Mouse (Mus musculus): ENCODE measurements around the gene Ttc21a. TPM values are rescaled to one million over a fixed set of nuclear protein-coding genes. Genes with fewer than 3 reads are reported as not detected.

The Ttc21a gene
- total RNA-seq, 2 experiments from 2014 or later: 0.11 TPM; not detected in 1

DNA sequence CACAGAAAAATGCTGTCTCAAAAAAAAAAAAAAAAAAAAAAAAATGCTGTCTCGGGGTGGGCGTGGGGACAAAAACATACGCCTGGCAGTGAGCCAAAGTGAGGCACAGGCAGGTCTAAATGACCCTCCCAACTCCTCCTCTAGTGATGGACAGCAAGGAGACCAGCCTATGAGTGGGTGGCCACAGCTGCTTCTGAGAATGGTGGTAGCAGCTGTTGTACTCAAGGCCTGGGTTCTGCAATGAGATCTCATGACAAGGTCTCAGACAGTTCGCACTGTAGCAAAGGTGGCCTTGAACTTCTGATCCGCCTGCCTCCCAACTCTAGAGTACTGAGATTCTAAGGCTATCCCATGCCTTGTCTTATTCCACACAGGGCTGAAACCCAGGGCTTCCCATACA, 4.0 kb downstream of the Ttc21a start:
- no peak for DNase-seq

- DNase-seq: no peak
These were observed 4.5 kb downstream of the Ttc21a start for GRCm38 (mm10) chr9:119941861-119942260.

DNA sequence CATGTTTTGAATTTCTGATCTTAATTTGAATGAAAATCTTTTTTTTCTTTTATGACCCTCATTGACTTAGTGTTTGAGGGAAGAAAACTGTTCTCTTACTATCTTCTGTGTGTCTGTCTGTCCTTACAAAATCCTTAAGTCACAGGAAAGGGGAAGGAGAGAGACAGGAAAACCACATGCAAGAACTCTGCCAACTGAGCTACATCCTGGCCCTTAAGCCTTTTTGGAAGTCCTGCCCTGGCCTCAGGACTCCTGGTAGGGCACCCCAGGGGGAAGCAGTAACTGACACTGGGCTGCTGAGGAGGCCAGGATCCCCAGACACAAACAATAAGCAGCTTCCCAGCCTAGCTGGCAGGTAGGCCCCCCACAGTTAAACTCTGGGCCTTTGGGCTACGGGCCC, 5.9 kb downstream of the Ttc21a start:
- no peak for DNase-seq

DNA sequence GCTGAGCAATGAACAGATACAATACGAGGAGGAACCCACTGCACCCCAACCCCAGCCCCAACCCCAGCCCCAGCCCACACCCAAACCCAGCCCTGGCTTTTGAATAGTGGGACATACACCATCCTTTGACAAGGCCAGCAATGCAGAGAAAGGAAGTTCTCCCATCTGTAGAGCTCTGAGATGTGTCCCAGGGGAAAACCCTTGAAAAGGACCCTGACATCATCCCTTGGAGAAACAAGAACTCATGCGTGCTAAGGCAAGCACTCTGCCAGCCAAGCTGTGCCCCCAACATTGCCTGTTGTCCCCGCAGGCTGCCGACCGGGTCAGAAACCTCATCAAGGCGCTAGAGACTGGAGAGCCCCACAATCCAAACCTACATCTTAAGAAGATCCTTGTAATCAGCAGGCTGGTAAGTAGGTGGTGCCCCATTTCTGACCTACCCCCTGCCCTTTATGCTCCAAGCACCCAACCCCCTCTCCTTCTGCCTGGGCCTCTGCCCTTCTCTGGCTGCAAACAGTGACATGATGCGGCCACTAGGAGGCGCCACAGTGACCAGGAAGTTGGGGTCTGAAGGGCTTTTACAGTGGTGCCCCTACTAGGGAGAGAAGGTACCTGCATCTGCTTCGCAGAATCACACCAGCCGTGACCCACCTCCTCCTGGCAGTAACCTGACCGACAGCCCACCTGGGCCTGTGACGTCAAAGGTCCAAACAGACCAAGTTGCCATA, 7.9 kb downstream of the Ttc21a start:
- no peak for DNase-seq

GRCm38 (mm10) chr9:119948804-119949203, 11.4 kb downstream of the Ttc21a start:
- DNase-seq: no peak

- no peak for DNase-seq
These were observed 13.0 kb downstream of the Ttc21a start for GRCm38 (mm10) chr9:119950434-119950833.

GRCm38 (mm10) chr9:119951388-119951787, 14.0 kb downstream of the Ttc21a start:
- no peak for DNase-seq

DNA sequence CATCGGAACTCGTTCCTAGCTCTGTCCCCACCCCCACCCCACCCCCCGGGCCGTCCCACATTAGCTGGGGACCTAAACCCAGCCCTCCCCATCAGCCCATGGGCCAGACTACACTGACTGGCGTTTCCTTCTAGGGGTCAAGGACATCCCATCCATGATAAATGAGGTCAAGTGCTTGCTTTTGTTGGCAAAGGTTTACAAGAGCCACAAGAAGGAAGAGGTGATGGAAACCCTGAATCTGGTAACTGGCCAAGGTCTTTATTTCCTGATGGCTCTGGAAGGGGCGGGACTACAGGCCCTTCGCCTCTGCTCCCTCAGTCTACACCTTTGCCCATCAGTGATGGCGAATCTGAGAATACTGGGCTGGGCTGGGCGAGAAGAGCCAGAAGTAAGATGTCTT, 21.4 kb downstream of the Ttc21a start:
- no peak for DNase-seq

GRCm38 (mm10) chr9:119962216-119962615, 24.8 kb downstream of the Ttc21a start:
- DNase-seq: no peak

DNA sequence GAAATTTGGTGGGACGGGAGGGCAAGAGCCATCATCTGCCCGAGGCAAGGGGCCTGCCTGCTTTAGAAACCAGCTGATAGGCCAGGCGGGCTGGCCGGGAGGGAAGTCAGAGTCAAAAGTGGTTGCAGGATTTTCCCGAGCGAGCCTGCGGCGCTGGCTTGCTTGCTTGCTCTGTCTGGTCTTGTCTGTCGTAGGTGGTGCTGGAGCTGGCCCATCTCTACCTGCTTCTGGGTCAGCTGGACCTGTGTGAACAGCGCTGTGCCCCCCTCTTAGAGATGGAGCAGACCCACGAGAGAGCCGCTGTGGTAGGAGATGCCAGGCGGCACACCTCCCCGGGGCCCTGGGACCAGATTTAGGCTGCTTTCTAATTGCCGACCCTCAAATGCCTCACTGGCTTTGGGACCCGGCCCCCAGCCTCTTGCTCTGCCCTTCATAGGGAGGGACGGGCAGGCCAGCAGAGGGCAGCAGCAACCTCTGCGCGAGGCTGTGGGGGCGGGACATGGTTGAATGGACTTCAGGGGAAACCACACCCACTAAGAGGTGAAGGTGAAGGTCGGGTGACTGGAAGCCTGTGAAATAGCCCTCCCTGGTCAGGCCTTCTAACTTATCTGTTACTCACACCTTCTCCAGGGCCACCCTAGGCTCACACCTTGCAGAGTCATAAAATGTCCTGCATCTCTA, 25.7 kb downstream of the Ttc21a start:
- DNase-seq: peak; percentile 71

DNA sequence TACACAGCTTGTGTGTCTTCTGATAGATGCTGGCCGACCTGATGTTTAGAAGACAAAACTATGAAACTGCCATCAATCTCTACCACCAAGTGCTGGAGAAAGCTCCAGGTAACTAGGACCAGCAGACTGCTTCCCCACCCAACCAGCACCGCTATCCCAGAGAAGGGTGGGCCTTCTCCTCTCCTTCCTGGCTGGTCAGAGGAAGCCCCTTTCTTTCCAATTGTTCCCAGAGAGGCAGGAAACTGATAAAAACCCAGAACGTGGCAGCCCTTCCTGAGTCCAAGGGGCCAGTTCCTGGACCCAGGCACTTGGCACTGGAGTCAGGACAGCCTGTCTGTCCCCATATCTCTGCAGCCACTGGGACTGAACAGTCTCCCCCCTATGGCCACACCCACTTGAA, 26.8 kb downstream of the Ttc21a start:
- no peak for DNase-seq

GRCm38 (mm10) chr9:119965186-119965585, 27.8 kb downstream of the Ttc21a start:
- DNase-seq: no peak

- DNase-seq: no peak
These were observed 29.0 kb downstream of the Ttc21a start for GRCm38 (mm10) chr9:119966221-119966910.

- DNase-seq: no peak
These were observed 32.4 kb downstream of the Ttc21a start for GRCm38 (mm10) chr9:119969811-119970210.

GRCm38 (mm10) chr9:119970221-119970620, 32.8 kb downstream of the Ttc21a start:
- peak; percentile 73 for DNase-seq

GRCm38 (mm10) chr9:119970763-119971656, 33.6 kb downstream of the Ttc21a start:
- no peak for DNase-seq

DNA sequence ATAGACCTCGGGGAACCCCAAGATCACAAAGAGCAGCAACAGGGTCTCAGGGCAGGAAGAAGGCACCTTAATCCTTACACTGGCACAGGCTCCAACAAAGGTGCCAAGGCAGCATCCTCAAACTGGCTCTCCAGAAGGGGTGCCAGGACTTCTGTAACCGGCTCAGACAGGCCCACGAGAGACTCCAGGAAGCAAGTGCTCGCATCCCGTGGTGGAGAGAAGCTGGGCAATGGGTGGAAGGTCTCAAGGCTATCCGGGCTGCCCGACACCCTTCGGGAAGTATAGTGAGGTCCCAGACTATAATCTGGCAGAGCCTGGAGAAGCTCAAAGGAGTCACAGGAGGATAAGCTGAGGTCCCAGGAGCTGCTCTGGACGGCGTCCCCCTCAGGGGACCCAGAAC, 34.8 kb downstream of the Ttc21a start:
- no peak for DNase-seq

DNA sequence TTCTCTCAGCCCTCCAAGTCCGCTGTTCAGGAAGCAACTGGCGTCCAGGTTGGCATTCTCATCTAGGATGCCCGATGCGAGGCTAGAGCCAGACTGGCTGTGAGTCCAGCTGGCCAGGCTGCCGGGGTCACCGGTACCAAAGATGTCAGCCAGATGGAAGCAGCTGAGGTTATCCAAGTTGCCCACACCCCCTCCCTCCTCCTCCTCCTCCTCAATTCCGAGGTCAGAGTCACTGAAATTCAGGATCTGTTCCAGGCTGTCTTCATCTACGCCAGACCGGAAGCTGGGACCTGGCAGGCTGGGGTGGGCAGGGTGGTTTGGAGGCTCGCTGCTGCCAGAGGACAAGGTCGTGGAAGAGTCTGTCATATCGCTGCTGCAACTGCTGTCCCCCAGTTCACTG, 35.2 kb downstream of the Ttc21a start:
- DNase-seq: no peak

- DNase-seq: no peak
These were observed 35.9 kb downstream of the Ttc21a start for GRCm38 (mm10) chr9:119973281-119973680.

- no peak for DNase-seq
These were observed 36.6 kb downstream of the Ttc21a start for GRCm38 (mm10) chr9:119973869-119974520.

DNA sequence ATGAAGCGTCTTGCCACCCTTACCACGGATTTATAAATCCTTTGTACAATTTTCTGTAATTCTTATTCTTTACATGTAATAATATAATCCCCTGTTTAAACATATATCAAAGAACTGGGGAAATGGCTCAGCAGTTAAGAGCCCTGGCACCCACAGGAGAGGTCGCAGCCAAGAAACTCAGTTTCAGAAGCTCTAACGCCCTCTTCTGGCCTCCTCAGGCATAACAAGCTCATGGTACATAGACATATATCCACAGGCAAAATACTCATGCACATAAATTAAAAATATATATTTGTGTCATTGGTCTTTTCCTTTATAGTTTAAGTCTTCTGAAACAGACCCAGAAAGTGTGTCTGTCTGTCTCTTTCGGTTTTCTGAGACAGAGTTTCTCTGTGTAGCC, 37.2 kb downstream of the Ttc21a start:
- no peak for DNase-seq

- no peak for DNase-seq
These were observed 37.9 kb downstream of the Ttc21a start for GRCm38 (mm10) chr9:119975286-119975685.

All from gastrocnemius, postnatal 10 days (tissue).